Mouse (Mus musculus) cerebellum, adult 11-12 months (tissue): ENCODE data around the gene Arl1.
"Not testable (repeated sequence)": the region's sequence is repeated elsewhere in the genome, so short reads cannot be mapped to it uniquely, and the experiment has no call there.

Experiments
- DNase-seq: peaks from one replicate; pipeline ENCODE4 v3.0.0; 2022

The Arl1 gene

DNA sequence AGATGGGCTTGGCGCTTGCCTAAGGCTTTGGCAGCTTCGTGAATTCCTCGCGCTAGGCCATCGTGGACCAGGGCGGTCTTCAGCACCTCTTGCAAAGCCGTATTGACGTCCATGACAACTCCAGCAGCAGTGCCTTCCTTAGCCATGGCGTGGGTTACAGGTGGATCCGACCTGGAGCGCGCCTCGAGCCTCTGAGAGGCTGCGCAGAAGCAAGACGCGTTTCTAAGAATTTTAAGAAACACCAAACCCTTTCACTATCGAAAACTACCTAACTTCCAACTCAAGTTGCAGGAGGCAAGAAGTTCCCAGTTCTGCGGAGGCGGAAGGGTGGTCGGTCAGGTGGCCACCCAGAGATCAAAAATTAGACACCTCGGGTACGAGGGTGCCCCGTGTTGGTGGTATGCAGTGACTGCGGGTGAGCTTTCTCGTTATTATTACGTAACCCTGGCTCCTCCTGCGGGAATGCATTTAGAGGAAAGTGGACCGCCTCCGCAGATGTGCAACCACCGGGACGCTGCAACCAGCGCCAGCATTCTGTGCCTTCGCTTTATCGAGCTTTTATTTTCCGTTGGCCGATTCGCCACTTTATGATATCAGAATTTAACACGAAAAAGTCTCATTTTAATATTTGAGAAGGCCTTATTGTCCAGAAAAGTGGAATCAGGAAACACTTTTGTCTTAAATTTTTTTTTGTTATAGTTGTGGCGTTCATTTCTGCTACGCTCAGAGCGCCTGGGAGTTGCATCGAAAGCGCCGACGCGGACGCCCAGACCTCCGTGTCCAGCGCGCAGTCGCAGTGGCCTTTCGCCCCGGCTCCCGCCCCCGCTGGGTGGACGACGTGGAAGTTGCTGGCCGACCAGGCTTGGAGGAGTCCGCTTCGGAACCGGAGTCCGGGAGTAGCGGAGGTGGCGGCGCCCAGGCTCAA, at the start of gene Arl1:
Arl1 (plus strand) TSS at position 288 of the 925 bp plus-strand sequence.
- DNase-seq = peak; percentile 91

DNA sequence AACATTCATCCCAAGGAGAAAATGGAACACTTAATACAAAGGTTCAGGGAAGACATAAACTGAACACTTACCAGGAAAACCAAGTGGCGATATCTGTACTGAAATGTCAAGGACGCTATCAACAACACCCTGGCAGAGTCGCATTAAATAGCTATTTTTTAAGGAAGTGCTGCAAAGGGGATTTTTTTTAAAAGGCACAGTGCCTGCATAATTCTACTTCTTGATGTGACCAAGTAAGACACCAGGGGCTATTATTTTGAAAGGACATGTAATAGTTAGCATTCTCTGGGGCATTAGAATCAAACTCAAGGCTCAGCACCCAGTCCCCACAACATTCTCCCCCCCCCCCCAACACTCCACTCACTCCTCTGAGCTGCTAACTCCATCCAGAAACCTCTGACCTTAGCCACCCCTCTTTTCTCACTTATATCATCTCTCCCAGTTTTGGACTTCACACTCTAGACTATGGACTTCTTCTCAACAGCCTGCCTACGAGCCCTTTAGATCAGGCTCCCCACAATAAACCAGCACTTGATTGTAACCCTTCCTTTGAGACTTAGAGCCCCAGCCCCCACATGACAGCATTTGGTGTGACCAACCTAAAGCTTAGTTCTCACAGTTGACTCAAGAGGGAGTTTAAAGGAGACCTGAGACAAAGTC, 47.6 kb upstream of the Arl1 start:
- no peak for DNase-seq

DNA sequence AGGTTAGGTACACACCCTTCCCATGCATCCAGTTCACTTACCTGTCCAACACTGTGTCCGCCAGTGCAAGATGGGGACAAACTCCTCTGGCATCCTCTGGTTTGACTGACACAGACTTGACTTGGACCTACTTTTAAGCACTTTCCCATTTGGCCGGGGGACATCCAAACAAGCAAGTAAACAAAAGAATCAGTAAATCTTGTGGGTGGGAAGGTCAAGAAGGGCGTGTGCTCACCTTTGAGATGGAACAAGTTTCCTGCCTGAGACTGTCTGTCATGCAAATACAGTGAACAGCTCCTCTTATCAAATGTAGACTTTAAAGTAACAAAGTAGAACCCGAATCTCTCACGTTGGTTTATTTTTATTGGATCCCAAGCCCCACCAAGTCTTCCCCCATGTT, 45.7 kb upstream of the Arl1 start, which contains the start of gene Spic:
Spic (minus strand) TSS at position 91 of the 400 bp plus-strand sequence.
- DNase-seq = no peak

DNA sequence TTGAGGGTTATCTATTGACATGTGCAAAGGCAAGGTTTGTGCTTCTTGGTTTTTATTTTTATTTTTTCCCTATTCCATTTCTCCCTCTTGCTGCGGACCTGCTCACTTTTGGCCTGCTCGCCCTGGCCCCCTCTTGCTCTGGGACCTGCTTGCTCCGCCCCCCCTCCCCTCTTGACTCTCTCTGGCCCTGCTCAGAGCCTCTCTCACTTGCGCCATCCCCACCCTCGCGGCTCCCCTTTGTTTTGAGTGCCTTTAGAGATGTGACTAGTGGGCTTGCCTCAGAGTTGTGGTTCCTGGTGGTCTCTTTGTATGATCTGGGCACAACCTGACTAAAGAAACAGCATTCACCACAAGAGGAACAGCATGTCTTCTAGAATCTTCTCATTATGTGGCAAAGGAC, 29.7 kb upstream of the Arl1 start:
- DNase-seq = no peak

DNA sequence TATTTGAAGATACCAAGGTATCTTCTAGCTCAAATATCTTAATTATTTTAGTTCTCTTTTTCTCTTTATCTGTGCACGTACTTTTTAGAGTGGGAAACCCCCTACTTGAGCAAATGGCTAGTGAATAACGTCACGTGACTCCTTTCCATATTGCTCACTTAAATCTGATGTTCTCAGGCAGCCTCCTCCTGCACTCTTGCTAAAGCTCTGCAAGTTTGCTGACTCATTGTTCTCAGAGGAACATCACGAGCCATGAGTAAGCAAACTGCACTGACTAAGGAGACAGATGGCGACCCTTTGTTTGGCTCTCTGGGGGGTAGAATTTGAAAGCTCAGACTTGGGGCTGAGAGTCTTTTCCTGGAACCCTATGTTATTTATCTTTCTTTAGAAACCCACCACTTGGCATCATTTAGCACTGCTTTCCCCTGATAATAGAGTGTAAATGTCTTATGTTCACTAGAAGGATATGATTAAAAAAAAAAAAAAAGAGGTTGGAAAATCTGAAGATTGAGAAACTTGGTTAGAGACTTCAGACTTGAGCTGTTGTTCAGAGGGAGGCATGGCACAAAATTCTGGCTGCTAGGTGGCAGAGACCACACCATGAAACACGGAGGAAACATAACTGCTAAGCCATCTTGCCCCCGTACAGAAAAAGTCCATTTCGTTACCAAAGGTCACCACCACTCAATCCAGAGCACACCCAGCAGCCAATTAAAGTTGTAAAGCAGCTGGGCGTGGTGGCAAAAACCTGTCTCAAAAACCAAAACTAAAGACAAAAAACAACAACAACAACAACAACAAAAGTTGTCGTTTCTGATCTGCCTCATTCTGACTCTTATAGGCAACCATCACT, 21.8 kb upstream of the Arl1 start:
- DNase-seq = no peak

DNA sequence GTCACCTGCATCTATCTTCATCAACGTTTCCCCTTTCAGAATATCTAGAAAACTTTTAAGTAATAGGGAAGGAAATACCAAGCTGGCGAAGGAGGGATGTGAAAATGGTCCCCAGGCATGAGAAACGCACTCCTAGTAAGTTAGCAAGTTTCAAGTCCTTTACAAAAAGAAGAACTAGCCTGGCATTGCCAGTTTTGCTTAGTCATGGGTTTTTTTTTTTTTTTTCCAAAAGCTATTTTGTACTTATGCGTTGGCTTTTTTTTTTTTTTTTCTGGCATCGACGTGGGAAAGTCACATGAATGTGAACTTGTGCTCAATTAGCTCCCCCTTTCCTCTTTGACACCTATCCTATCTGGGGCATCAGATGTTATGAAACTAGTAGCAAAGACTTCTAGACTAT, 18.3 kb upstream of the Arl1 start:
- DNase-seq = no peak

DNA sequence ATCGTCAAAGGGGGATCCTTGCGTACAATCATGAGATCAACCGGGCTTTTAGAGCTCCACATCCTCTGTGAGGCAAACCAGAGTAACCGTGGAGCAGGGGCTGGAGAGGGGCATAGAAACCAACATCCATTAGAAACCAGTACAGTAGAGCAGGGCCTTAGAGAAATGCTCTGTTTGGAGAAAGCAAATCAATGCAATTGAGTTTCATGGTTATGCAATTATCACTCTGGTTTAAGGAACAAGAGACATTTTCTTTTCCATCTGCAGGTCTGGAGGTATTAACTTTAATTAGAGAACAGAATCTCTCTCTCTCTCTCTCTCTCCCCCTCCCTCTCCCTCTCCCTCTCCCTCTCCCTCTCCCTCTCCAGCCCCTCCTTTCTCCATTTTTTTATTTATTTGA, 15.9 kb upstream of the Arl1 start:
- DNase-seq = no peak

DNA sequence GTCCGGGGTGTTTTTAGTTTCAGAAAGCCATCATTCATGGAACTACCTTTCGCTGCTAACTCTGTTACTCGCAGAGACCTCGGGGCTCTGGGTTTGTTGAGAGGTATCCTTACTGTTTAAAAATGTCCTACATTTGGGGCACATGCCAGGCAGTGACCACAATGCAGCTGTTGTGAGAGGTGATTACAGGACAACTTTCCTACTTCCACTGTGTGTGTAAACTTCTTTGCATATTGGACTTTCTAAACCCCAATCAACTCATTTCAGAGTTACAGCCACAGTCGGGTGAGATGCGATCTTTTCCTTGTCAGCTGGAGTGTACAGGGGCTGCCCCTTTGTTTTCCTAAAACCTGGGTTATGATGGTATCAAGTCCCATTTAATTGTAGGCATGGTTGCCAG, 15.0 kb upstream of the Arl1 start:
- DNase-seq = no peak

DNA sequence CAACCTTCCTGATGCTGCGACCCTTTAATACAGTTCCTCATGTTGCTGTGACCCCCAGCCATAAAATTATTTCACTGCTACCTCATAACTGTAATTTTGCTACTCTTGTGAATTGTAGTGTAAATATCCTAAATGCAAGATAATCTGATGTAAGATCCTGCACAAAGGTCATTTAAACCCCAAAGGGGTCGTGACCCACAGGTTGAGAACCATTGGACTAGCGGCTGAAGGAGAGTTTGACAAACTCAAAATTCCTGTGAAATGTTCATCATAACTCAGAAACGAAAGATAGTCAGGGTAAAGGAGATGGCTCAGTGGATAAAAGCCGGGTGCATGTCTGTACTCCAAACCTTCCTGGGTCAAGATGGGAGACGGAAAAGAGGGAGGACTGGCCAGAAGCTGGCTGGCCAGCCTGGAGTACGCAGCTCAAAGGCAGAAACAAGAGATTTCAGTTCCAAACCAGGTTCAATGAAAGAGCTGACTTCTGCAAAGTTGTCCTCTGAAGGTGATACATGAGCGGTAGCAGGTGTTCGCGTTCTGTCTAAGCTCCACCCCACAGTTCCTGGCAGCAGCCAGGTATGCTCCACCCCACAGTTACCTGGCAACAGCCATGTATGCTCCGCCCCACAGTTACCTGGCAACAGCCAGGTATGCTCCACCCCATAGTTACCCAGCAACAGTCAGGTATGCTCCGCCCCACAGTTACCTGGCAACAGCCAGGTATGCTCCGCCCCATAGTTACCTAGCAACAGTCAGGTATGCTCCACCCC, 13.5 kb upstream of the Arl1 start:
- DNase-seq = no peak

DNA sequence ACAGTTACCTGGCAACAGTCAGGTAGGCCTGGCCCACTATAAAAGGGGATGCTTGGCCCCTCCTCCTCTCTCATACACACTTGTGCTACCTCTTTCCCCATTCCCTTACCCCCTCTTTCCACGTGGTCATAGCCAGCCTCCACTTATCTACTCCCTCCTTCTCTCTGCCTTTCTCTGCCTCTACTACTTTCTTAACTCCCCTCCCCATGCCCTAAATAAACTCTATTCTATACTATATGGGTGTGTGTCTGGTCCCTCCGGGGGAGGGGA, 13.0 kb upstream of the Arl1 start:
- no peak for DNase-seq

DNA sequence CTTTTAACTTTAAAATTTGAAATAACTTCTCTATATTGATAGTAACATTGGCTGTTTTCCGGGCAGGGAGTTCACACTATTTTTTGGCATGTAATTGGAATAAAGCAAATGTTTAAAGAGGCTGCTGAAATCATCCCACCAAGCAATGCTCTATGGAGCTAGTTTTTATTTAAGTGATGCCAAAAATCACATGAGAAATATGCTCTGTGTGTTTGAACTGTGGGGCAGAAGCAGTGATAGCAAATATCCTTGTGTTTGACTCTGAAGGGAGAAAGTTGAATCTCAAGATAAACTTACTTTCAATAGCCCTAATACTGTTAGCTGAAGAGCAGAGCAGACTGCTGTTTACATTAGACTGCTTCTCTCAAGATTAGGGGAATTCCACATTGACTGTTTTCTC, 11.0 kb upstream of the Arl1 start:
- DNase-seq = no peak

DNA sequence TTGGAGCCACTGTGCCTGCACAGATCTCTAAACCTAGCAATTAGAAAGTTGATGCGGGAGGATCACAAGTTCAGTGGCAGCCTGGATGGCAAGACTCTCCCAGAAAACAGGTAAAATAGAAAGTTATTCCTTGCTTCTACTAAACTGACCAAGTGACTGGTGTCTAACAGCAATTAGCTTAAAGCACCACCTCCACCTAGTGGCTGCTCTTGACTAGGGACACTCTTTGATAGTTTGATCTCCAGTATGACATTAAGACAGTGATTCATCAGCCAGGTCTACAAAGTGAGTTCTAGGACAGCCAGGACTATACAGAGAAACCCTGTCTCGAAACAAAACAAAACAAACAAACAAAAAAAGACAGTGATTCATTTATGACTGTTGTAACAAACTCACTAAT, 5.3 kb upstream of the Arl1 start:
- DNase-seq = no peak

DNA sequence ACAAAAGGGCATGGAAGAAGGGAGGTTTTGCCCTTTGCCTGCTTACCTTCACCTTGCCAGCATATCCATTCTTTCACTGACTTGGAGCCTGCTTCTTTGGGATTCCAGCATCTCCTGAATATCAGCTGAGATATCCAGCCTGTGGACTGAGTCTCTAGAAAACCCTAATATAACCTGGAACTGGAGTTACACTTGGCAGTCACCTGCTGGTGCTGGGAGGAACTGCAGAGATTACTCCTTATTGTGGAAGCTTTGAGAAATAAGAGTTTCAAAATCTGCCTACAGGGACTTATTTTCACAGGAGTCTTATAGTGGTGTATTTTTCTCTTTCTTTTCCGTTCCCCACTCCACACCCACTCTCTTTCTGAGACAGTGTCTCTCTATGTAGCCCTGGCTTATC, 3.5 kb upstream of the Arl1 start:
- no peak for DNase-seq

DNA sequence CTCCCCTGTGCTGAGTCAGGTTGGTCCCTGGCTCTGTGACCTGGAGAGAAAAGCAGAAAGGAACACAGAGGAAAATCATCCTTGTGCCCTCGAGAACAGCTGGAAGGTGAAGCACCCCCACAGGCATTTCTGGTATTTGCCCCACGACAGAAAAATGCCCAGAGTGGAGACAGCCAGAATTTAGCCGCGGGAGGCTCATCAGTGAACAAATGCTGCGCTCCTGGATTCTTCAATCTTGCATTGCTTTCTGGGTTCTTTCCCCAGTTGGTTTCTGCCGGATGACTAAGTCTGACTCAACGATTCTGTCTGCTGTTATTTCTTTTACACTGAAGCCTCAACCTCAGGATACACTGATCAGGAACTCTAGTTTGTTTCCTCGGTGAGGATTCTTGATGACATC, 2.5 kb upstream of the Arl1 start:
- no peak for DNase-seq

DNA sequence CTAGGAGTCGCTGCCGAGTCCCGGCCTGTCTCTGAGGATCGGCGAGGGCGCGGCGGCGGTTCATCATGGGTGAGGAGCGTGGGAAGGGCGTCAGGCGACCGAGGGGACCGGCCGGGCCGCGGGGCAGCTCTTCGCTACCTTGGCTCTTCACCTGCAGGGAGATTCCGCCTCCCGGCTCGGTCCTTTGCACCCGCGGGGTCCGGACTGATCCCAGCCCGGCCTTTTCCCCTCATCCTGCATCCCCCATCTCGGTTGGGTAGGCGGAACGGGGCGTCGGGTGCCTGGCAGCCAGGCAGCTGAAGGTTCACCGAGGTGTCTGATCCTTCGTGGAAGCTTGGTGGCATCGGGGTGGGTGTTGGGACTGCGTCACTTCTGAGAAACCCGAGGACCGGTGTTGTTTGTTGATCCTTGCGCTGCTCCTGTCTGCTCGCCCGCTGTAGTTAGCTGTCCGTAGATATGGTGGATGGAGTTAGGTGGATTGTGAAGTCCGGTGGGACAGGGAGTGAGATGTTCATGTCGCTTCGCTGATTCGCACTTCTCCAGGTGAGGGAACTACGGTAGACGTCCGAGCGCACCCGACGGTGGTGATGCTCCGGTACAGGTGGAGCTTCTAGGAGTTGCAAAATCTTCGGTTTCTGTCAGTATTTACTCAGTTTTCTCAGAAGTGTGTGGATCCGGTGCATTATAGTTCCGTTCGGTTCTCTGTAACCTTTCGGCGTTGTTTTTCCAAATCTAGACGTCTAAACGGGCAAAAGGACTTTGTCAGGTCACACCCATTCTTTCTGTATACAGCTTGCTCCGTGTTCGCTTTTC, 1.0 kb downstream of the Arl1 start:
- no peak for DNase-seq

DNA sequence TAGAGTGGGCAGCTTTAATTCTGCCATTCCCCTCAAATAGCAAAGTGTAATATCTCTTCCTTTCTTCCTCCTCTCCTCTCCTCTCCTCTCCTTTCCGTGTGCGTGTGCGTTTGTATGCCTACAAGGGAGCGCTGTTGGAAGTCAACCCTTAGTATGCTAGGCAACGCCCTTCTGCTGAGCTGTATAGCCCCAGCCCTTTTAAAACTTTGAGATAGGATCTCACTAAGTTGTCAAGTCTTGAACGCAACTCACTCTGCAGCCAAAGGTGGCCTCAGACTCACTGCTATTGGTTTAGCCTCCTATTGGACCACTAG, 1.6 kb downstream of the Arl1 start:
- DNase-seq = no peak

DNA sequence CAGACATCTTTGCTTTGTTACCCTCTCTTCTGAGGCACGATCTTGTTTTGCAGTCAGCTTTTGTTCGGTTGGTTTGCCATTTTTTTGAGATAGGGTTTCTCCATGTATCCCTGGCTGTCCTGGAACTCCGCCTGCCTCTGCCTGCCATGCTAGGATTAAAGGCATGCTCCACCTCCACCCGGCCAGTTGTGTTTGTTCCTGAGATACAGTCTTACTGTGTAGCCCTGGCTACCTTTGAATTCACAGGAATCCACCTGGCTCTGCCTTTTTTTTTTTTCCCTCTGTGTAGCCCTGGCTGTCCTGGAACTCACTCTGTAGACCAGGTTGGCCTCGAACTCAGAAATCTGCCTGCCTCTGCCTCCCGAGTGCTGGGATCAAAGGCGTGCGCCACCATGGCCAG, 8.4 kb downstream of the Arl1 start:
- not testable (repeated sequence) for DNase-seq

DNA sequence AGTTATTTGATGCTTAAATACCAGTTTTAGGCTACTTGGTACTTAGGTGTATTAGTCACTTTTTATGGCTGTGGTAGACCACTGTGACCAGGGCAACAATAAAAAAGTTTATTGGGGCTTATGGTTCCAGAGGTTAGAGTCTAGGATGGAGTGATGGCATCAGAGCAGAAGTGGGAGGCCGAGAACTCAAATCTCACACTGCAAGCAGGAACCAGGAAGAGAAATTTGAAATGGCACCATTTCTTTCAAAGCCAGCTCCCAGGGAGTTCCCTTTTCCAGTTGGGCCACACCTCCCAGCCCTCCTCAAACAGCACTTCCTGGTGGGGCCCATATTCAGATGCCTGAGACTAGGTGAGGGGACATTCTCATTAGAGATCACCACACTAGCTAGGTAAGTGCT, 9.2 kb downstream of the Arl1 start:
- DNase-seq = no peak

DNA sequence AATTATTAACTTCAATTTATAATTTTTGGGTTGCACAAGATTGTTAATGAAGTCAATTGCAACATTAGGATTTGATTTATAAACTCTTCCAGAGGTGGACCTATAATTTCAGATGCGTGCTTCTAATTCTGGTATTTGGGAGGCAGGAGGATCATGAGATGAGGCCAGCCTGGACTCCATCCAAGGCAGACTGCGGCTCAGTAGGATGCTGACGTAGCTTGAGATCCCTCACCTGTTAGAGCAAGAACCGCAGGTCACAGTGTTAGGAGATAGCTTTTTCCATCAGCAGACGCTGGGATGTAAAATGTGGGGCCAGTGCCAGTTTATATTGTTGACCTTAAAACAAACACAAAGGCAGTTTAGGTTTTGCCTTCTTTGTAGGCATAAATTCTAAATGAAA, 10.1 kb downstream of the Arl1 start:
- DNase-seq = no peak

DNA sequence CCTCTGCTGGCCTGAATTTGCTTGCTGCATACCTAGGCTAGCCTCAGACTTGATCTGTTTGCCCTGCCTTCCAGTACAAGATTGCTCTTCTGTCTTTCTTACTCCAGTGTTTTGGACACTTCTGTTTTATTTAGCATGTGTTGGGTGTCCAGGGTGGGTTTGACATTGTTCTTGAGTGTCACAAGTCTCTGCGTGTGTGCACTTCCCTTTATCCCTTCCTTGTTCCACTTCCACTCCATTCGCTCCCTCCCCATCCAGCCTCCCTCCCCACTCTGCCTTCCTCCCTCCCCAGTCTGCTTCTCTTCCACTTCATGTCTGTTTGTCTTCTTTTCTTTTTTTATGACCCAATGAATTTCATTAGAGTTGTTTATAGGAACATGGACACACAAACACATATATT, 10.8 kb downstream of the Arl1 start:
- no peak for DNase-seq

DNA sequence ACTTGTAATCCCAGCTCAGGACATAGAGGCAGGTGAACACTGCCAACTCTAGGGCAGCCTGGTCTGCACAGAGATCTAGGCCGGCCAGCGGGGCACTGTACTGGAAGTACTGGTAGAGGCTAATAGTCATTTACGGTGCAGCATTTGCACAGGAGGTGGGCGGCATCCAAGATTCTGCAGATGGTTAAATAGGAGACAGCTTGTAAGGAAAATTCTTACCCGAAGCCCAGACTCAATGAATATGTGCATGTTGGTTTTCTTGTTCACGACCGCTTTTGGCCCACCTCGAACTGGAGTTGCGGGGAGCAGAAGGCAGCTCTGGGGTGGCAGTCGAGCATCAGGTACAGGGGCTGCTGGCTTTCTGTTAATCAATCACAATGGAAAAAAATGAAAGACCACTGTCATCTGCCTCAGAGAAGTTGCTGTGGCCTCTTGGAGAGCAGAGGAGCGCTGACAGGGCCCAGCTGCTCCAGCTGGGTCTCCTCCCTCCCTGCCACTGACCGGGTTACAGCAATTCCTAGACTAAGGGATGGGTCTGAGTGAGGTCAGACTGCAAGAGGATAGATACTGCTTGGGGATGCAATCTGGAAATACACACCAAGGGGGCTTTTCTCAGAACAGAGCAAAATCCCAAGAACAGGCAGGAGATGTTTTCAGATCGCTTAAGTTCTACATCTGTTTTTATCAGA, 31.0 kb downstream of the Arl1 start:
- no peak for DNase-seq
